Mouse (Mus musculus): ENCODE data around the gene Vmn1r123.

Gene Vmn1r123

GRCm38 (mm10) chr7:21161885-21162284 lies at the start of gene Vmn1r123:
Vmn1r123 (plus strand) TSS chr7:21162185.
- 24% methylated on average over 1 of the region's 3 CpGs for WGBS

GRCm38 (mm10) chr7:21134028-21134427 lies 28.0 kb upstream of the Vmn1r123 start, which contains the start of gene Vmn1r122:
Vmn1r122 (minus strand) TSS chr7:21134128.
- WGBS = 71% methylated on average over 3 of the region's 3 CpGs

- 17% methylated on average over 1 of the region's 2 CpGs for WGBS
These were observed 28.3 kb downstream of the Vmn1r123 start, which contains the start of gene Gm5157 for GRCm38 (mm10) chr7:21190323-21190722. Gm5157 (minus strand) TSS chr7:21190423.
